Mouse (Mus musculus) embryonic facial prominence, embryonic 15.5 days (tissue): ENCODE results near the gene Magi2. TPM values are rescaled to one million over a fixed set of nuclear protein-coding genes. Genes with fewer than 3 reads are reported as not detected.

Experiments used
- ATAC-seq: fragments of 200-750 bp; cut with Nextera tagmentation; 2 replicates; pipeline ENCODE4 v1.8.0; 2017; ENCODE audit warnings: low read depth, moderate TSS enrichment; ENCODE audit not compliant: insufficient number of reproducible peaks, low FRiP score, low TSS enrichment
- H3K27ac ChIP-seq: fragments of 300-500 bp; sonication (generic); replicated peaks from 2 replicates; pipeline ENCODE4 v1.5.1; 2015; ENCODE audit warnings: mild to moderate bottlenecking, inconsistent platforms
- H3K27me3 ChIP-seq: fragments of 300-500 bp; sonication (generic); 2 replicates; pipeline ENCODE4 v1.6.1; 2015; ENCODE audit warnings: inconsistent platforms
- H3K36me3 ChIP-seq: fragments of 300-500 bp; sonication (generic); 2 replicates; pipeline ENCODE4 v1.6.1; 2015; ENCODE audit warnings: mild to moderate bottlenecking, inconsistent platforms
- H3K4me1 ChIP-seq: fragments of 300-500 bp; sonication (generic); 2 replicates; pipeline ENCODE4 v1.6.1; 2015; ENCODE audit warnings: inconsistent platforms
- H3K4me2 ChIP-seq: fragments of 300-500 bp; sonication (generic); replicated peaks from 2 replicates; pipeline ENCODE4 v1.6.1; 2015; ENCODE audit warnings: mild to moderate bottlenecking, inconsistent platforms
- H3K4me3 ChIP-seq: fragments of 300-500 bp; sonication (generic); replicated peaks from 2 replicates; pipeline ENCODE4 v1.5.1; 2015; ENCODE audit warnings: mild to moderate bottlenecking, inconsistent platforms
- H3K9ac ChIP-seq: fragments of 300-500 bp; sonication (generic); 2 replicates; pipeline ENCODE4 v1.6.1; 2015; ENCODE audit warnings: inconsistent platforms
- H3K9me3 ChIP-seq: fragments of 300-500 bp; sonication (generic); replicated peaks from 2 replicates; pipeline ENCODE4 v1.6.1; 2016; ENCODE audit warnings: inconsistent platforms
- WGBS: fragments of 180-500 bp; shearing (Covaris S2); methylation state at CpG from one replicate; pipeline ENCODE4 v1.1.7; 2015; 5-methylcytosine and 5-hydroxymethylcytosine counted together
- polyA plus RNA-seq: library from polyadenylated mRNA; unstranded; fragments of >200 nt; fragmentation: Nextera tagmentation; extraction: Ambion mirVana; gene quantifications from 2 replicates; pipeline ENCODE4 v1.2.1, GENCODE M21; 2015

Magi2 gene
- polyA plus RNA-seq, 1 experiment from 2014 or later = 6.8 TPM

GRCm38 (mm10) chr5:20153359-20154125 lies 926.7 kb downstream of the Magi2 start:
- WGBS = 31% methylated on average over 3 of the region's 3 CpGs
- no peak overlapping the region for H3K9ac ChIP-seq

GRCm38 (mm10) chr5:20196765-20197164 lies 969.9 kb downstream of the Magi2 start:
- Histone ChIP-seq H3K27ac (no peak overlapping the region), H3K4me3 (no peak overlapping the region), H3K36me3 (no peaks in the 10 kb centered on the region), H3K4me1 (no peaks in the 10 kb centered on the region), H3K9ac (no peak overlapping the region), H3K9me3 (no peaks in the 10 kb centered on the region), H3K27me3 (no peaks in the 10 kb centered on the region), H3K4me2 (no peak overlapping the region)
- ATAC-seq = no peak
- 39% methylated on average over 5 of the region's 5 CpGs for WGBS

More at GRCm38 (mm10) chr5:20153359-20154125, 926.7 kb downstream of the Magi2 start:
- no peak overlapping the region for H3K4me3 ChIP-seq
- H3K27me3 ChIP-seq = no peaks in the 10 kb centered on the region
- H3K4me2 ChIP-seq = no peak overlapping the region
- H3K9me3 ChIP-seq = no peaks in the 10 kb centered on the region
- no peak overlapping the region for H3K27ac ChIP-seq
- no peaks in the 10 kb centered on the region for H3K36me3 ChIP-seq
- ATAC-seq = no peak
- H3K4me1 ChIP-seq = no peaks in the 10 kb centered on the region

- Histone ChIP-seq H3K4me3 (no peak overlapping the region), H3K4me2 (no peak overlapping the region), H3K9ac (no peak overlapping the region), H3K9me3 (no peaks in the 10 kb centered on the region), H3K4me1 (no peaks in the 10 kb centered on the region), H3K27me3 (no peaks in the 10 kb centered on the region), H3K36me3 (no peaks in the 10 kb centered on the region), H3K27ac (no peak overlapping the region)
- 80% methylated on average over 9 of the region's 9 CpGs for WGBS
- ATAC-seq = no peak
Measured at GRCm38 (mm10) chr5:20197395-20197794, 970.6 kb downstream of the Magi2 start.

- Histone ChIP-seq H3K27ac (no peak overlapping the region), H3K9ac (no peak overlapping the region), H3K9me3 (no peaks in the 10 kb centered on the region), H3K4me2 (no peak overlapping the region), H3K27me3 (no peaks in the 10 kb centered on the region), H3K4me1 (no peaks in the 10 kb centered on the region), H3K36me3 (no peaks in the 10 kb centered on the region), H3K4me3 (no peak overlapping the region)
- no peak for ATAC-seq
- WGBS = 52% methylated on average over 1 of the region's 1 CpGs
Measured at GRCm38 (mm10) chr5:20201348-20201747, 974.5 kb downstream of the Magi2 start.

GRCm38 (mm10) chr5:20208110-20208509 lies 981.3 kb downstream of the Magi2 start:
- Histone ChIP-seq H3K4me1 (no peaks in the 10 kb centered on the region), H3K9me3 (no peaks in the 10 kb centered on the region), H3K9ac (no peak overlapping the region), H3K36me3 (no peaks in the 10 kb centered on the region), H3K4me3 (no peak overlapping the region), H3K27me3 (no peaks in the 10 kb centered on the region), H3K4me2 (no peak overlapping the region), H3K27ac (no peak overlapping the region)
- WGBS = 88% methylated on average over 2 of the region's 2 CpGs
- no peak for ATAC-seq

- Histone ChIP-seq H3K36me3 (no peaks in the 10 kb centered on the region), H3K4me2 (no peak overlapping the region), H3K27ac (no peak overlapping the region), H3K4me3 (no peak overlapping the region), H3K9me3 (no peaks in the 10 kb centered on the region), H3K27me3 (no peaks in the 10 kb centered on the region), H3K9ac (no peak overlapping the region), H3K4me1 (no peaks in the 10 kb centered on the region)
- 72% methylated on average over 2 of the region's 2 CpGs for WGBS
- ATAC-seq = no peak
Measured at GRCm38 (mm10) chr5:20213299-20213698, 986.5 kb downstream of the Magi2 start.

- no peak overlapping the region for H3K9ac ChIP-seq
- ATAC-seq = no peak
- H3K9me3 ChIP-seq = no peaks in the 10 kb centered on the region
Measured at GRCm38 (mm10) chr5:20226471-20227210, 999.8 kb downstream of the Magi2 start.

GRCm38 (mm10) chr5:20227912-20228762 lies 1001.3 kb downstream of the Magi2 start:
- no peaks in the 10 kb centered on the region for H3K9me3 ChIP-seq
- H3K4me3 ChIP-seq = no peak overlapping the region
- 0 out of 2 replicates have a peak overlapping the region, but pooled peaks have one; percentile 12 for H3K4me2 ChIP-seq
- no peak overlapping the region for H3K9ac ChIP-seq
- WGBS = 56% methylated on average over 16 of the region's 16 CpGs
- H3K27ac ChIP-seq = no peak overlapping the region
- no peak for ATAC-seq
- no peaks in the 10 kb centered on the region for H3K4me1 ChIP-seq
- H3K36me3 ChIP-seq = no peaks in the 10 kb centered on the region
- no peaks in the 10 kb centered on the region for H3K27me3 ChIP-seq

More at GRCm38 (mm10) chr5:20226471-20227210, 999.8 kb downstream of the Magi2 start:
- Histone ChIP-seq H3K27ac (no peak overlapping the region), H3K4me1 (no peaks in the 10 kb centered on the region), H3K36me3 (no peaks in the 10 kb centered on the region), H3K4me2 (no peak overlapping the region), H3K27me3 (no peaks in the 10 kb centered on the region), H3K4me3 (no peak overlapping the region)
- 78% methylated on average over 6 of the region's 6 CpGs for WGBS

- Histone ChIP-seq H3K9ac (no peak overlapping the region), H3K36me3 (no peaks in the 10 kb centered on the region), H3K4me1 (no peaks in the 10 kb centered on the region), H3K27me3 (no peaks in the 10 kb centered on the region), H3K4me3 (no peak overlapping the region), H3K4me2 (no peak overlapping the region), H3K27ac (no peak overlapping the region), H3K9me3 (no peaks in the 10 kb centered on the region)
- ATAC-seq = no peak
- WGBS = 55% methylated on average over 3 of the region's 3 CpGs
Measured at GRCm38 (mm10) chr5:20231908-20232307, 1005.1 kb downstream of the Magi2 start.

- ATAC-seq = no peak
Measured at GRCm38 (mm10) chr5:20241523-20241922, 1014.7 kb downstream of the Magi2 start.

GRCm38 (mm10) chr5:20242496-20242895 lies 1015.7 kb downstream of the Magi2 start:
- no peak for ATAC-seq
- H3K9me3 ChIP-seq = no peaks in the 10 kb centered on the region

More at GRCm38 (mm10) chr5:20241523-20241922, 1014.7 kb downstream of the Magi2 start:
- no peak overlapping the region for H3K4me2 ChIP-seq
- no peak overlapping the region for H3K9ac ChIP-seq
- H3K9me3 ChIP-seq = no peaks in the 10 kb centered on the region
- H3K36me3 ChIP-seq = no peaks in the 10 kb centered on the region
- H3K4me3 ChIP-seq = no peak overlapping the region
- whole genome bisulfite sequencing = 80% methylated on average over 2 of the region's 2 CpGs
- no peak overlapping the region for H3K27ac ChIP-seq
- H3K27me3 ChIP-seq = no peaks in the 10 kb centered on the region
- no peaks in the 10 kb centered on the region for H3K4me1 ChIP-seq

More at GRCm38 (mm10) chr5:20242496-20242895, 1015.7 kb downstream of the Magi2 start:
- H3K9ac ChIP-seq = no peak overlapping the region
- no peak overlapping the region for H3K4me2 ChIP-seq
- no peaks in the 10 kb centered on the region for H3K4me1 ChIP-seq
- no peak overlapping the region for H3K27ac ChIP-seq
- H3K4me3 ChIP-seq = no peak overlapping the region
- H3K27me3 ChIP-seq = no peaks in the 10 kb centered on the region
- H3K36me3 ChIP-seq = no peaks in the 10 kb centered on the region
